Mouse (Mus musculus) R1 (cell line): ENCODE results near the gene Sept9.
"Not testable (repeated sequence)": the region's sequence is repeated elsewhere in the genome, so short reads cannot be mapped to it uniquely, and the experiment has no call there.

ENCODE experiments used
- DNase-seq: peaks from one replicate; pipeline ENCODE4 v3.0.0-alpha.2; 2018; ENCODE audit warnings: low read depth, low spot score

The Sept9 gene

DNA sequence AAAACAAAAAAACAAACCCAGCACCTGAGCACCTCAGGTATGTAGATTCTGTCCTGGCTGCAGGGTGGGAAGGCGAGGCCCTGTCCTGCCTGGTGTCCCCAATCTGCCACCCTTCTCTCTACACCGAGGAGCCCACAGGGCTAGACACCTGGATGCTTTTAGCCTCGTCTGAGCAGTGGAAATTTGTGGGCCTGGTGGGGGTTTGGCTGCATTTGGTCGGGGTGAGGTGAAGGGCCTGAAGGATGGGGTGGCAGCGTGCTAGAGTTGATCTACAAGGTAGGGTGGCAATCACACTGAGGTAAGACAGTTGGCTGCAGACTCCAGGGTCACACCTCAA, 125.6 kb downstream of the Sept9 start:
- DNase-seq = no peak

DNA sequence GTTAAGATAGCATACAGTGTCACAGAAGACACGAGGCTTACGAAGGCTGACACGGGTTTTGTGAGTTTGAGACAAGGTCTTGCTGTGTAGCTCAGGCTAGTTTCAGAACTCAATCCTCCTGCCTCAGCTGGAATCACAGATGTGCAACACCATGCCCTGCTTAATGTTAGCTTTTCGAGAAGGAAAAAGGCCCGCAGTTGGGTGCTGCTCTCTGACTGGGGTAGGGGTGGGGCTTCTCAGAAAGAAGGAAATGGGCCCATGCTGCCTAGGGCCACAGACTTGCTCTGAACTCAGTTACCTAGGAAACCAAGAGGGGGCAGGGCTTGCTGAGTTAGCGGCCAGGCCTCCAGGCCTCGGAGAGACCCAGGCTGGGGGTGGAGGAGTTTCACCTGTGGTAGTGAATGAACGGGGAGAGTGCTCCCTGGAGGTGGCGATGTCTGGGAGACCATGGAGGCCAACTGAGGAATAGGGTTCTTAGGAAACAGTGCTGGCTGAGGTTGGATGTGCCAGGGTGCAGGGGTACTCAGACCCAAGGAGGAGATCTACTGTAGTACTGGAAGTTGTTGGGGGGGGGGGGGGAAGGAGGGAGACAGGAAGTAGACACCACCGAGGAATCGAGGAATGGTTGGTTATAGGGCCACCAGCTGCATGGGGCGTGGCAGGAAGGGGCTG, 126.1 kb downstream of the Sept9 start:
- DNase-seq = peak; percentile 98

DNA sequence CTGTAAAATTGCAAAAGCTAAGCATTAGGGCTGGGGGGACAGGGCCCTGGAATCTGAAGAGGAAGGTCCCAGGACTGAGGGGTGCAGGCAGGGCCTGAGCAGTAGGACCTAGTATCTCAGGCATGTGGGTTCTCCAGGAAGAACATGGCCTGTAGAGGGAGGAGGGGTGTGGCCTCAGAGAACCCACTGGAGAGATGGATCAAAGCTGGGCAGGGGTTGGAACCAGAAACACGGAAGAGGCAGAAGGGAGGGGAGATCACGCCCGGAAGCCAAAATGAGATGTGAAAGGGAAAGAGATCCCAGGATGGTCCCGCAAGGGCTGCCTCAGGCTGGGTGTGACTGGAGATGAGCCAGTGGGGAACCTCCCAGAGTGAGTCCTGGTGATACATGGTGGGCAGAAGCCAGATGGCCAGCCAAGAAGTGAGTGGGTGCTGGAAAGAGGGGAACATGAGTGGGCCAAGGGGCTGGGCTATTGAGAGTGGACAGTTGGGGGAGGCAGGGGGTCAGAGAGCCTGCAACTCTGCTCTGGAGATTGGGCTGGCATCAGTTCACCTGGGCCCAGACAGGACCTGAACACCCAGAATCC, 126.8 kb downstream of the Sept9 start:
- DNase-seq = peak; percentile 95

DNA sequence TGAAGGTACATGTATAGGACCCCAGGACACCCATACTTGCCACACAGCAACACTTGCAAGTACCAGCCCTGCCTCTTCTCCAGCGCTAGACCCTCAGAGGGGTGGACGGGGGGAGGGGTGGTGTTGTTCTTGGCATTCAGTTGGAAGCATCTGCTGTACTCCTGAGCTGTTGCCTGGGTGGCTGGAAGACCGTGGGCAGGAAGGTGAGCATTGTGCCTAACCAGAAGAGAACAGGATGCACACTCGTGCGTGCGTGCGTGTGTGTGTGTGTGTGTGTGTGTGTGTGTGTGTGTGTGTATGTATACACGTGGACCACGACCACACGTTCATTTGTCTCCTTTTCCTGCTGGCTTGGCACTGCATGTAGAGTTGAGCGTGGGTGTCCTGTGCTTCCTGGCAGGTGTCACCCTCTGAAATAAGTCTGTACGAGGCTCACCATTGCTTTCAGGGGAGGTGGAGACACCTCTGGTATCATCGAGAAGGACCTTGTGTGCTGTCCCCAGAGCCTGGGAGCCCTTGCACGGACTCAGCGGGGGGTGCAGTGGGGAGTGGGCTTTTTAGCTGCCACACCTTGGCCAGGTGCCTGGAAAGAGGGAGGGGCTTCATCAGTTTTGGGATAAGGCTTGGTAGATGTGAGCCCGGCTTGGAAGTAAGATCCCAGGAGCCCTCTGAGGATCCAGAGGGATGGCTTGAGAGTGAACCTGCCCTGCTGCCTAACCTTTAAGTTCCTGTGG, 127.6 kb downstream of the Sept9 start:
- DNase-seq = no peak

DNA sequence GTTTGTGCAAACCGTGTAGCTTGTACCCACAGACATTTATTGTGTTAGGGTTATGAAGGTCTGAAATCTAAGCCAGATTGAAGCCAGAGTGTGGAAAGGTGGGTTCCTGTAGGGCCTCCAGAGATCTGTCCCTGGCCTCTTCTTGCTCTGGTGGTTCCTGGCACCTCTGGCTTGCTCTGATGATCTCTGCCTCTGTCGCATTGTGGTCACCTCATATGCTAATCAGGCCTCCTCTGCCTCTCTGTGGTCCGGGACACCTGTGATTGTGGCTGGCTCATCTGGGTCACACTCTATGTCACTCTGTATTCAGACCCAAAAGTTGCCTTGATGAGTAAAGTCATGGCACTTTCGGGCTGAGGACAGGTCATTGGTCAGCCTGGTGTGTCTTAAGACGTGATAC, 128.2 kb downstream of the Sept9 start:
- DNase-seq = no peak

DNA sequence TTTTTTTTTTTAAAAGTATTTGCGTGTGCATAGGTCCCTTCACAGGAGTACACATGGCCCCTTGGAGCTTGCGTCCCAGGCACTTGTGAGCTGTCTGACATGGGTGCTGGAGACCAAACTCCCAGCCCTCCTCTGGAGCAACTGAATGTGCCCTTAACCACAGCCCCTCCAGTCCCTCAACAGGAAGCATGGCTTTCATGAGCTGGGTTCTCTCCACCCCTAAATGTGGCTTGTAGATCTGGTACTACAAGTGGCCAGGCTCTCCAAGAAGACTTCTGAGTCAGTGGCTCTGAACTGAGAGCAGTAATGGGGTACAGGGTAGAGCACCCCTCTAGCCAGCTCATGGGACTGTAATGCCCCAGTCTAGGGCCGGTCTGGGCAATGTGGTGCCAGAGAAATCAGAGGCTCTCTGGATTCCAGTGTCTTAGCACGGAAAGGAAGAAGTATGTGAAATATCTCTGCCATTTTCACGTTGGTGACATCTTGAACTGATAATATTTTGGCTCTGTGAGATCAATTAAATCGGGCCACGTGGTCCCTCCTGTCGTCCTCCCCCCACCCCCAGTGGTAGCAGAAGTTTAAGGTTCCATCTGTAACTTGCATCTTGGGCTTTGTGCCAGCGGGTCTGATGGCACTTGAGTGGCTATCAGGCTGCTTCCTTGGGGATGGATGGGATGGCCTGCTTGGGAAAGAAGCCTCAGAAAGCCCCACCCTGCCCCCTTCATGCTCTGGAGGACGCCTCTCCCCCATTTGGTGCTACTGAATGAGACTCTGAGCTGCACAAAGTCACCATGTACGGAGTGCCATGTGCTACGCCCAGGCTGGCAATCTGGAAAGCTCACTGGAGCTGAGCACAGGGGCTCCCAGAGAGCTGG, 130.9 kb downstream of the Sept9 start:
- DNase-seq = no peak

DNA sequence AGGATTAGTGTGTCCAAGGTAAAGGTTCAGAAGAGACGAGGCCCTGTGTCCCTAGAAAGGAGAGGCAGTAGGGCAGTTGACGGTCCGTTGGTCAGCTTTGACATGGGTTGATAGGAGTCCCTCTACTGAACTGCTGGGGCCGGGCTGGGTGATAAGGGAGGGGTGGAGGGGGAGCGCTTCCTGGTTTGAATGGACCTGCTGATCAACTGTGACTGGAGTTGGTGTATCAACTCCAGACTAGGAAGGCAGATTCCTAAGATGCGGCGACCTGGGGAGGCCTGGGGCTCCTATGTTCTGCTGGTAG, 131.4 kb downstream of the Sept9 start:
- DNase-seq = no peak

DNA sequence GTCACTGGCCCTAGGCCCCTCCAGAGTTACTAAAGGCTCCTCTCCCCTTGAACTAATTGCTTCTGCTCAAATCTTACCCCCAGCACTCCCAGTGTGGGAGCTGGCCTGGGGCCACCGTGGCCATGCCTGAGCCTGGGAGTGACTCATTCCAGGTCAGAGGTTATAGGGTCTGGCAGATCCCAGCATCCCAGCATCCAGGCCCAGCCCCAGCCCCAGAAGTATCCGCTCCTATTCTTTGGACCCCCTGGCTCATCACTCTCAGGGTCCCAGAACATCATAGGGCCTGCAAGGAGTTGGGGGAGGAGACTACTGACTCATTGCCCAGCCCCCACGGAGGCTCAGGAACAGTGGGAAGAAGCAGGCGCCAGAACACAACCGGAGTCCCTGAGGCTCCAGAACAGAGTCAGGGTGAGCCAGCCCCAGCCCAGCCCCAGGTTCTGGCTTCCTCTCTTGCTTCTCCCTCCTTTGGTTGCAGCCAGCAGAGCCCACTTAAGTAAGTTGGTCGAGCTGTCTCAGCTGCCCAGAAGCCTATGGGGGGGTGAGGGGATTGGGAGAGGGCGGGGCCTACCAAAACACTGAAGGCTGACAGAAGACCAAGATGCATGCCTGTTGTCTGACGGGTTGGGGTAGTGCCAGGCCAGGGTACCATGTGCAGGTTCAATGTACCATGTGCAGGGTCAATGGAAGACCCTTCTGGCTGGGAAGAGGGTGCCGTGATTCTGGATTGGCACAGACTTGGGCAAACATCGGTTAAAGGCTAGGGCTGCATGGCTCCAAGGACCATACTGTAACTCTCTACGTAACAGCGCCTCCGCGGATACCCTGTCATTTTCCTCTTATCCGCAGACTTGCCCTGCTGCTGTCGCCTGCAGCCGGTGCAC, 132.1 kb downstream of the Sept9 start:
- peak; percentile 47 for DNase-seq

DNA sequence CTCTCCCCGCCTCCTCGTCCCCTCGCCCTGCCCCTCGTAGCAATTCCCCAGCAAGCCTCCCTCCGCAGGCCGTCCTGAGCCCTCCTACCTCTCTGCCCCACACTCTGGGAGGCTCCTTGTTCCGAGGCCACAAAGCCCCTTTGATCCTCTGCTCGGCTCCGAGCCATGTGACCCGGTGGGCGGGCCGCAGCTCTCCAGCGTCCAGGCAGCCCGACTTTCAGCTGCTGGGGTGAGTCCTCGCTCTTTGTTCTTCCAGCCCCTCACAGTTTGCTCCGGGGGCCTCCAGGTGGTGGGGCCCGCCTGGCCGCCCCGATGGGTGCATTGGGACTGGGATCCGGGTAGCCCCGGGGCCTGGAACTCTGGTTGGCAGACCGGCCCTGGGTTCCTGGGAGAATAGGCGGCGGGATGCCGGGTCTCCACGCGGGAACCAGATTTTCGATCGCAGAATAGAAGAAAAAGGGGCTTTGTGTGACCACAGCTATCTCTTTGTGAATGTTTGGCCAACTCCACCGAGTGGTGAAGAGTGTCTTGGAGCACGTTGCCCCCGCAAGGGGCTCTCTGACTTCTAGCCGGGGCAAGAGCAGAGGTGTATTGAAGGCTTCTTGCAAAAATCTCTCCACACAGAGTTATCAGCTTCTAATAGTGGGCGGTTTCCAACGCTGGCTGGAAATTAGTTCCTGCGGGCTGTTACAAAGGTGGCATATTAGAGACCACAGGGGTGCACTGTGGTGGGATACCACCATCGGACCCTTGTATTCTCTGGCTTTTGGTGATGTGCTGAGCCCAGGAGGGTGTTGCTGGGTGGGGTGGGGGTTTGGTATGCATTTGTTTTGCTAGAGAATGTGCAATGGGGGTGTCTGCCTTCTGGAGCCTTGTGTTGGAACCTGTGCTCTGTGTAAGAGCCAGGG, 133.0 kb downstream of the Sept9 start:
- DNase-seq = peak; percentile 90

DNA sequence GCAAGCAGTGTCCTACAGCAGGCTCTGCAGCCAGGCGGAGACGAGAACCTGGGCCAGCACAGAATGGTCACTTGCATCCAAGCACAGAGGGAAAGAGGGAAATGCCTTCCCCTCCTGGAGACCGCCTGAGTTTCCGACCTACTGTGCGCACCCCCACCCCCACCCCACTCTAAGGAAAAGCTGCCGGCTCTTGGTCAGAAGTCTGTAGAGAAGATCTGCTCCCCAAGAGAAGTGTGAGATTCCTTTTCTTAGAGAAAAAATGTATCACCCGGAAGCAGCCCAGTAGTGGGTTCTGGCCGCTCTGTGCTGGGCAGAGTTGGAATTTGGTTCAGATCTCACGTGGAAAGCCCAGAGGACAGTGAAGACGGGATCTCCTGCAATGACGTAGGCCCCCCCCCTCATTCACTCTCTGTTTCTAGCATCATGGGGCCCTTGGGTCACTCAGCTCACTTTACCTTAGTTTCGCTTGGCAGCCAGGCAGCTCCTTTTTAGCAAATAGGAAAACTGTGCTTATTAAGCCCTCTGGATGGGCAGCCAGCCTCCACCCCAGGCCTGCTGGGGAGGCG, 133.8 kb downstream of the Sept9 start:
- no peak for DNase-seq

DNA sequence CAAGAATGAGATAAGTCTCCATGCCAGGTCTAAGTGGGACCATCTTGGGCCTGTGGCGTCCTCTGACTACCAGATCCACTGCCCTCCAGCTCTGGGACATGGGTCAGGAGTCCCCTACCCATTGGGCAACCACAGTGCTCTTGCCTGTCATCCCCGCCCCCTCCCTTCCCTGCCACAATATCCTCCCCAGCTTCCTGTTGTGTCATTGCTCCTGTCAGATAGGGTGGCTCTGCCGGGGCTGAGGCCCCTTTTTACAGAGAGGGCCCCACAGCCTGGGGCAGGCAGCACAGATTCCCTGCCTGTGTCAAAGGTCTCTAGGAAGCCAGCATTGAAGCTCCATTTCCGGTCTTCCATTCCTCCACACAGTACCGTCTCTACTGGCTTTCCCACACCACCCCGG, 134.6 kb downstream of the Sept9 start:
- no peak for DNase-seq

DNA sequence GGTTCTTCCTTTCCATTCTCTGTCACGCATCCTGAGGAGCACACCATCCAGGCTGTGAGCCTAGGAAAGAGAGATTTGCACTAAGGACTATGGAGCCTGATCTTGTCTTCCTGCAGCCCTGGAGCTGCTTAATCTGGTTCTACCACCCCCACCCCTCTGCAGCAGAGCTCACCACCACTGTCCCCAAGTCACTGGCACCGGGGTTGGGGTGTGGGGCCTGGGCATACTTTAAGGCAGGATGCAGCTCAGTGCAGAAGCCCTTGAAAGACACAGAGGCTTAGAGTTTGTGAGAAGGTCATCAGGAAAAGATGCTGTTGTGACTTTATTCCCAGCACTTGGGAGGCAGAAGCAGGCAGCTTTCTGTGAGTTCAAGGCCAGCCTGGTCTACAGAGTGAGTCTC, 135.7 kb downstream of the Sept9 start:
- no peak for DNase-seq

DNA sequence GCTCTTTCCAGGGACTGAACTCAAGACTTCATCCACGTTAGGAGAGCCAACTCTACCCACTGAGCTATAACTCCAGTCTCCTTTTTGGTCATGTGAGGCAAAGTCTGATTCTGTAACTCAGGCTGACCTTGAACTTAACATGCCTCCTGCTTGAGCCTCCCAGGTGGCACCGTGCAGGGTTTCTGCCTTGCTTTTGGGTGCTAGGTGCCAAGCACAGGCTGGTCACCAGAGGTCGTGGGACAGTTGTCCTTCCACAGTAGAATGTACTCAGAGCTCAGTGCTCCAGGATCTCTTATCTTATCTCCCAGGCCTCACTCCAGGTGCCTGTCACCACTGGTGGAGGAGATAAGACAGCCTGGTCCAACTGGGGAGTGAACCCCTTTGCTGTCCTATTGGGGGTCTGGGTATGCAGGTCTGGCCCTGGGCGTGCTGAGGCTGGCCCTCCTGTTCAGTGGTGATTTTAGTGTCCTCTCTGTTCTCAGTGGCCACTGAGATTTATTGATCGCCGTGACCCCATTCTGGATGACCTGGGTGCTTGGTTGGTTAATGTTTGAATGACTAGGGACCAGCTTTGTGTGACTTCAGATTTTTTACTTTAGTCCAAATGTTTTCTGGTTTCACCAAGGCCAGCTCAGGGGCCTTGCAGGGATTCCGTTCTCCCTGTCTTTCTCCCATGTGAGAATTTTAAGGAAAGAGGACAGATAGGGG, 136.8 kb downstream of the Sept9 start:
- DNase-seq = no peak

DNA sequence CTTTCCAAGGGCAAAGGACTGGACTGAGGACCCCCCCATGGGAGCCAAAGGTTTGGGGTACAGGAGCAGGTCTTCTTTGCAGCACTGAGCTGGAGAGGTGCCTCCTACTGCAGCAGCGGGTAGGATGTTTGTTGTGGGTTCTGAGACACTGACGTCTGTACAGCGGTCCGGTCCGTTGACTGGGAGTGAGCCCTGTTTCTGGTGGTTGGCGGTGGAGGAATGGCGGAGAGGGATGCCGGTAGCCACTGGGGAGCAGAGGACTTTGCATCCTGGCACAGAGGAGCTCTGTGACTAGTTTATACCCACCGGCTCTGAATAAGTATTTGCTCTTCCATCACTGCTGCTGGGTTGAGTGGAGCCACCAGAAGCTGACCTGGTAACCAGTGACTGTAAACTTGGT, 138.3 kb downstream of the Sept9 start:
- no peak for DNase-seq

DNA sequence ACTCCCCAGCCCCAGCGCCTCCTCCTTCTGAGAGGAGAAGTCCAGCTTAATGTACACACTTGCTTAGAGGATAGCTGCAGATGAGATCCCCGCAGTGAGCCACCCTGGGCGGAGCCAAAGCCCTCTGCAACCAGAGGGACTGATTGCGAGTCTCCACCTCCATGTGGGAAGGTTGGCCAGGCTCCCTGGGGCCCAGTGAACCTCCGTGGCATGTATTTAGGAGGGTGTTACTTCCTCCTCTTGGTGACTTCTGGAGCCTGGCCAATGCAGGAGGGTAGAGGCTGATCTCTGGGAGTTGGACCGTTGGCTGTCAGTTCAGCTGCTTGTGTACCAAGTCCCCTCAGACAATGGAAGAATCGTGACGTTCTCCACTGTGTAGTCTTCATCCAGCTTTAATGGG, 139.0 kb downstream of the Sept9 start:
- DNase-seq = no peak

DNA sequence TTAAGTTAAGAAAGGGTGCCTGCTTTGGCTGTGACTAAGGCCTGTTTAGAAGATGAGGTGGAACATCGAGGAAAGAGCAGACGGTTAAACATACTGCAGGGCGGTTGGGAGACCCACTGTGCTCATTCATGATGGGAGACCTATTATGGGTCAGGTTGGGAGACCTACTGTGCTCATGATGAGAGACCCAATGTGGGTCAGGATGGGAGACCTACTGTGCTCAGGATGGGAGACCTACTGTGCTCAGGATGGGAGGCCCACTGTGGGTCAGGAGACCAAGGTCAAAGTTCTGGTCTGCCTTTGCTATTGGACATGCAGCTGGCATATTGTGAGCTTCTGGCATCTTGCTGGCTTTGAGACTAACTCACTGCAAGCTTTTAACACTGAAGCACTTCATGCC, 139.6 kb downstream of the Sept9 start:
- no peak for DNase-seq

DNA sequence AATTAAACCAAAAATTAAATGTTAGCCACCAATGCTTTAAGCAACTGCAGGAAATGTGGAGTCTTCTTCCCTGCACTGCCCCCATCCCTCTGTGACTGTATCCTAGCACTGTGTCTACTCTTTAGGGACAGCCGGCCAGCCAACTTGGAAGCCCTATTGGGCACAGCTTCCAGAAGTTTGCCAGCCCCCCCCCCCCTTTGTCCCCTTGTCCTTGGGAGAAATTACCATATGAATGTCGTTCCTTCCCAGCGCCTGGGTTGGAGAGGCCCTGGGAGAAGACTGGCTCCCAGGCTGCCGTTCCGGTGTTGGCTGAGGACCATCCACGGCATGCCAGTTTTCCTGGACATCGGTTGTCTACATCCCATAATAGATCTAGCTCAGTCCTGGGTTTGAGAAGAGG, 141.8 kb downstream of the Sept9 start:
- peak; percentile 59 for DNase-seq

DNA sequence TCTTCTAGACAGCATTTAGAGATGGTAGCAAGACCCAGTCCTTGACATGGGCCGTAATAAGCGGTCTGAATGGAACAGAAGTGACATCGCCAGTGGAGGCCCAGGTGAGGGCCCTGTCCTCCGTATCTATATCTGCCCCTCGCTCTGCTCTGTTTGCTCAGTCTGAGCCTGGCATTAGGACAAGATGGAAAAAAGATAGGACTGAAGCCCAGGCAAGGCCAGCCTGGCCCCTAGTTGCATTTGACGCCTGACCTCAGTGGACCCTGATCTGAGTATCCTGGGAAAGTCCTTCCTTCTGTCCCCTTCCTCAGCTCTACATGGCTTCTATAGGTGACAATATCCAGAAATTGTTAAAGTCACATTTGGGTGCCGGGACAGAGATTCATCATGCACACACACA, 142.6 kb downstream of the Sept9 start:
- no peak for DNase-seq

DNA sequence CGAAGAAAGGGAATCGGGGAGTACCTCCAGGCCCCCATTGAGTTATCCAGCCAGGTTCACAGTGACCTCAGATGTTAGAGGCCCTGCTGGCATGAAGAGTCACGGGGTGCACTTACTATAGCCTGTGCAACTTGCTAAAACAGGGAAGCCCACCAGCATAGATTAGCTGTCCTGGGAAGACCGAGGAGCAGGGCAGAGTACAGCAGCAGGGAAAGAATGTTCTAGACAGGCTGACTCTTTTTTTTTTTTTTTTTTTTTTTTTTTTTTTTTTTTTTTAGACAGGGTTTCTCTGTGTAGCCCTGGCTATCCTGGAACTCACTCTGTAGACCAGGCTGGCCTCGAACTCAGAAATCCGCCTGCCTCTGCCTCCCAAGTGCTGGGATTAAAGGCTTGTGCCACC, 143.0 kb downstream of the Sept9 start:
- DNase-seq = not testable (repeated sequence)
